Mouse (Mus musculus): ENCODE measurements around the gene Carnmt1. TPM values are rescaled to one million over a fixed set of nuclear protein-coding genes. Genes with fewer than 3 reads are reported as not detected.

Carnmt1 gene
- polyA plus RNA-seq, 1 experiment: 5.0 TPM

GRCm38 (mm10) chr19:18663904-18664303, 6.7 kb upstream of the Carnmt1 start:
- H3K36me3 ChIP-seq (ENCODE audit: control insufficient read depth, insufficient read depth, low read length): no peaks in the 10 kb centered on the region
- no peaks in the 10 kb centered on the region for H3K4me1 ChIP-seq (ENCODE audit: control insufficient read depth, insufficient read depth, insufficient read length, low read length)
- no peaks in the 10 kb centered on the region for H3K27me3 ChIP-seq (ENCODE audit: control insufficient read depth, insufficient read depth, low read length)
- TF ChIP-seq POLR2A (IDR thresholded peaks at IDR 0.05; ENCODE audit: low read depth, low read length) (no peak), CTCF (IDR thresholded peaks at IDR 0.05; ENCODE audit: extremely low read depth, insufficient read length, insufficient replicate concordance, low read depth, low read length) (no peak)
- no peak overlapping the region for H3K27ac ChIP-seq (ENCODE audit: insufficient read depth, low read depth, low read length)
- no peak overlapping the region for H3K4me3 ChIP-seq (ENCODE audit: low read depth, low read length)
- WGBS: 41% methylated on average over 2 of the region's 2 CpGs

DNA sequence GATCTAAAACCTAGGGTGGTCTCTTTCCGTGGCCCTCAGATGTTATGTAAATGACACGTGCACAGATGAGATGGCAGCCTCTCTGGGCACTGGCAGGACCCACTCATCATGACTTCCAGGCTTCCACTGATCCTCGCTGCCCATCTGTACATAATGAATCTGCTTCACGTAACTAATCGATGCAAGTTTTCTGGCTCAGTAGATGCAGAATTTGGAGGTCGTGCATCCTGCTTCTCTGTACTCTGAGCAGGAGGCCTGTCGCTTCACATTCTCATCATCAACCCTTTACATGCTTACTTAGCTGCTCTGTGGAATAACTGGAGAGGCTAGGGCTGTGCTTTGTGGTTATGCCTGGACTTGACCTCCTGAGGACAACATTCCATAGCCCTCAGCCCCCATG, 3.6 kb upstream of the Carnmt1 start:
- no peak overlapping the region for H3K4me3 ChIP-seq (ENCODE audit: low read depth, low read length)
- H3K27ac ChIP-seq (ENCODE audit: insufficient read depth, low read depth, low read length): no peak overlapping the region
- peaks cover 2% of the 10 kb centered on the region; the same call in 1 of the 2 replicates for H3K4me1 ChIP-seq (ENCODE audit: control insufficient read depth, insufficient read depth, insufficient read length, low read length)
- H3K27me3 ChIP-seq (ENCODE audit: control insufficient read depth, insufficient read depth, low read length): no peaks in the 10 kb centered on the region
- TF ChIP-seq POLR2A (IDR thresholded peaks at IDR 0.05; ENCODE audit: low read depth, low read length) (no peak), CTCF (IDR thresholded peaks at IDR 0.05; ENCODE audit: extremely low read depth, insufficient read length, insufficient replicate concordance, low read depth, low read length) (no peak)
- no peaks in the 10 kb centered on the region for H3K36me3 ChIP-seq (ENCODE audit: control insufficient read depth, insufficient read depth, low read length)
- WGBS: 90% methylated on average over 7 of the region's 7 CpGs

DNA sequence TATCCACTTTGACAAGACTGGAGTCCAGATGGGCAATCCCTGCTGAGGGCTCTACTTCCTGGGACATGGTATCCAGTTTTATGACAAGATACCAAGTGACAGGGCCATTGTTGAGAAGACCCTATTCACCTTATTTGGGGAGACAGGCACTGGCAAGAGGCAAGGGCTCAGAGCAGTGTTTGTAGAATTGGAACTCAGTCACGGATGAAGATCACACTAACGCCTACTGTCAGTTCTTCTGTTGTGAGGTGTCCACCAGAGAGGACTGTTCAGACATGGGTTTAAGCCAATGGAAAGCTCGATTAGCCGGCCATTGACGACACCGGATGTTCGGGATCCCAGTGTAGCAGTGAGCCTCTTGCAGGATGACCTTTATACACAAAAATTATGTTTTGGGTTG, 1.0 kb upstream of the Carnmt1 start:
- Histone ChIP-seq H3K36me3 (ENCODE audit: control insufficient read depth, insufficient read depth, low read length) (no peaks in the 10 kb centered on the region), H3K4me3 (ENCODE audit: low read depth, low read length) (no peak overlapping the region), H3K4me1 (ENCODE audit: control insufficient read depth, insufficient read depth, insufficient read length, low read length) (peaks cover 2% of the 10 kb centered on the region; the same call in 1 of the 2 replicates), H3K27me3 (ENCODE audit: control insufficient read depth, insufficient read depth, low read length) (no peaks in the 10 kb centered on the region), H3K27ac (ENCODE audit: insufficient read depth, low read depth, low read length) (no peak overlapping the region)
- WGBS: 96% methylated on average over 7 of the region's 7 CpGs
- TF ChIP-seq POLR2A (IDR thresholded peaks at IDR 0.05; ENCODE audit: low read depth, low read length): no peak
- no peak for TF ChIP-seq CTCF (IDR thresholded peaks at IDR 0.05; ENCODE audit: extremely low read depth, insufficient read length, insufficient replicate concordance, low read depth, low read length)

DNA sequence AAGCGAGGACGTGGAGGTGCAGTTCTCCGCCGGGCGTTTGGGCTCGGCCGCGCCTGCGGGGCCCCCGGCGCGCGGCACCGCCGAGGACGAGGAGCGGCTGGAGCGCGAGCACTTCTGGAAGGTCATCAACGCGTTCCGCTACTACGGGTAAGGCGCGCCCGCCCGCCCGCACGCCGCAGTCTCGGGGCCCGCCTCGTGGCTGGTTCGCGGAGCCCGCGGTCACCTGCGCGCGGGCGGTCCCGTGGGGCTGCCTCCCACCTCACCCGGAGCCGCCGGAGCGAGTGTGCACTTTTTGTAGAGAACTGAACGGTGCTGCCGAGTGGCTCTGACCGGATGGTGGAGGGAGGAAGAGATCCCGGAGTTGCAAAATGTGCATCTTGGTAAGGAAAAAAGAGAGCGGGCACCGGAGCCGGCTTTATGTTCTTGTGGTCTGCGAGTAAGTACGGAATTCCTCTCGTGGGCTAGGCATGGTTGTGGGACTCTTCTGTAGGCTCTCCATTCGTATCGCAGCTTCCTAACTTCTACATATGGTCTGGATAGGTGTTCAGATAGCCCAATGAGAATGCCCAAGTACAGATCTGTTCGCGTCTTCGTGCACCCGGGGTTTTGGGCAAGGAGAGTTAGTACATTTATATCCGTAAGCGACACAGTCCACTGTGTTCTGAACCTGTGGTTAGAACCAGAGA, 635 bp downstream of the Carnmt1 start:
- Histone ChIP-seq H3K27ac (ENCODE audit: insufficient read depth, low read depth, low read length) (peak overlapping the region; percentile 57), H3K27me3 (ENCODE audit: control insufficient read depth, insufficient read depth, low read length) (no peaks in the 10 kb centered on the region), H3K4me1 (ENCODE audit: control insufficient read depth, insufficient read depth, insufficient read length, low read length) (peaks cover 2% of the 10 kb centered on the region; the same call in 1 of the 2 replicates), H3K4me3 (ENCODE audit: low read depth, low read length) (peak overlapping the region; percentile 94), H3K36me3 (ENCODE audit: control insufficient read depth, insufficient read depth, low read length) (no peaks in the 10 kb centered on the region)
- TF ChIP-seq CTCF (IDR thresholded peaks at IDR 0.05; ENCODE audit: extremely low read depth, insufficient read length, insufficient replicate concordance, low read depth, low read length): no peak
- TF ChIP-seq POLR2A (IDR thresholded peaks at IDR 0.05; ENCODE audit: low read depth, low read length): no peak
- WGBS: under 1% methylated on average over 62 of the region's 64 CpGs

- H3K36me3 ChIP-seq (ENCODE audit: control insufficient read depth, insufficient read depth, low read length): no peaks in the 10 kb centered on the region
- TF ChIP-seq CTCF (IDR thresholded peaks at IDR 0.05; ENCODE audit: extremely low read depth, insufficient read length, insufficient replicate concordance, low read depth, low read length): no peak
- no peak overlapping the region for H3K27ac ChIP-seq (ENCODE audit: insufficient read depth, low read depth, low read length)
- H3K4me1 ChIP-seq (ENCODE audit: control insufficient read depth, insufficient read depth, insufficient read length, low read length): peaks cover 2% of the 10 kb centered on the region; the same call in 1 of the 2 replicates
- 59% methylated on average over 3 of the region's 3 CpGs for WGBS
- no peaks in the 10 kb centered on the region for H3K27me3 ChIP-seq (ENCODE audit: control insufficient read depth, insufficient read depth, low read length)
- H3K4me3 ChIP-seq (ENCODE audit: low read depth, low read length): no peak overlapping the region
Observed at GRCm38 (mm10) chr19:18672498-18672897, 1.9 kb downstream of the Carnmt1 start.

- WGBS: 82% methylated on average over 4 of the region's 4 CpGs
- TF ChIP-seq POLR2A (IDR thresholded peaks at IDR 0.05; ENCODE audit: low read depth, low read length) (no peak), CTCF (IDR thresholded peaks at IDR 0.05; ENCODE audit: extremely low read depth, insufficient read length, insufficient replicate concordance, low read depth, low read length) (no peak)
- H3K36me3 ChIP-seq (ENCODE audit: control insufficient read depth, insufficient read depth, low read length): 0 out of 2 replicates have a peak, but pooled peaks cover 1% of the 10 kb centered on the region
Observed at GRCm38 (mm10) chr19:18673116-18673515, 2.6 kb downstream of the Carnmt1 start.

DNA sequence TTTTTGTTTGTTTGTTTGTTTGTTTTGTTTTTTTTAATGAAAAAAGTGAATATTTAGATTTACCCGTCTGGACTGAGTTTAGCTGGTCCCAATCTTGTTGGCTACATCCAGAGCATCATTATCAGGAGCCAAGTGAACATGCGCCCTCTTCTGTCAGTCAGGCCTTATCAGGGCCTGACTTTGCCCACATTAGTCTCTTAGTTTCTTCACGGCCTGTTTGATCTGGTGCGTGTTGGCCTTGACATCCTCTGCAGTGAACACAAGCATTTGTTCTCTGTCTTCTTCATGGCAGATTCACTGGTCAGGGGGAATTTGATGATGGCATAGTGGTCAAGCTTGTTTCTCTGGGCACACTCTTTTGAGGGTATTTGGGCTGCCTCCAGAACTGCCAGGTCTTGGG, 11.6 kb downstream of the Carnmt1 start:
- Histone ChIP-seq H3K27ac (ENCODE audit: insufficient read depth, low read depth, low read length) (no peak overlapping the region), H3K4me3 (ENCODE audit: low read depth, low read length) (no peak overlapping the region), H3K4me1 (ENCODE audit: control insufficient read depth, insufficient read depth, insufficient read length, low read length) (no peaks in the 10 kb centered on the region), H3K36me3 (ENCODE audit: control insufficient read depth, insufficient read depth, low read length) (peaks cover 7% of the 10 kb centered on the region; the same call in 1 of the 2 replicates), H3K27me3 (ENCODE audit: control insufficient read depth, insufficient read depth, low read length) (no peaks in the 10 kb centered on the region)
- TF ChIP-seq CTCF (IDR thresholded peaks at IDR 0.05; ENCODE audit: extremely low read depth, insufficient read length, insufficient replicate concordance, low read depth, low read length): no peak
- WGBS: 62% methylated on average over 4 of the region's 4 CpGs

More at GRCm38 (mm10) chr19:18673116-18673515, 2.6 kb downstream of the Carnmt1 start:
- no peaks in the 10 kb centered on the region for H3K27me3 ChIP-seq (ENCODE audit: control insufficient read depth, insufficient read depth, low read length)
- no peak overlapping the region for H3K4me3 ChIP-seq (ENCODE audit: low read depth, low read length)
- no peak overlapping the region for H3K27ac ChIP-seq (ENCODE audit: insufficient read depth, low read depth, low read length)
- H3K4me1 ChIP-seq (ENCODE audit: control insufficient read depth, insufficient read depth, insufficient read length, low read length): peaks cover 2% of the 10 kb centered on the region; the same call in 1 of the 2 replicates
